In genomic region chr9:31606936-31607335, GRCm38 (mm10) we compare ENCODE assay signal across 25 mouse cellular contexts.
"Had no signal": no experiment of that assay in that cellular context is flagged by ENCODE, and none has a peak within 500 bp of the region (broad histone marks: within the 10 kb centered on the region; RNA-seq: fewer than 3 reads in every experiment).

No protein-coding gene starts in this region.

- H3K36me3 ChIP-seq: hindbrain, embryonic 10.5 days; hindbrain, embryonic 12.5 days; limb, embryonic 12.5 days; liver, embryonic 13.5 days had no signal

- ATAC-seq: forebrain, embryonic 16.5 days; hindbrain, embryonic 16.5 days; inflammation-experienced regulatory T-cells, adult 6 months; intestine, postnatal 0 days had no signal

- H3K27ac ChIP-seq: gastrocnemius, adult 2 months; heart, adult 2 months; hindbrain, embryonic 10.5 days; hindbrain, embryonic 12.5 days; hindbrain, embryonic 14.5 days; limb, embryonic 12.5 days; liver, embryonic 13.5 days had no signal

- H3K9ac ChIP-seq: hindbrain, embryonic 12.5 days; hindbrain, embryonic 14.5 days; limb, embryonic 12.5 days; liver, embryonic 13.5 days had no signal

- H3K4me2 ChIP-seq: hindbrain, embryonic 12.5 days; hindbrain, embryonic 14.5 days; limb, embryonic 12.5 days; liver, embryonic 11.5 days; liver, embryonic 13.5 days had no signal

- H3K27me3 ChIP-seq: hindbrain, embryonic 12.5 days; limb, embryonic 12.5 days; liver, embryonic 13.5 days had no signal

- H3K4me1 ChIP-seq: hindbrain, embryonic 12.5 days; liver, embryonic 13.5 days had no signal

- DNase-seq: gastrocnemius, adult 2 months; gastrocnemius, postnatal 10 days; gastrocnemius, postnatal 25 days; heart, adult 2 months; heart, postnatal 10 days; heart, postnatal 4 days; kidney, adult 18-20 months; kidney, adult 8-10 months; kidney, postnatal 10 days; kidney, postnatal 25 days; kidney, postnatal 4 days; layer of hippocampus, adult 9-11 months; layer of hippocampus, postnatal 36 days; left cerebral cortex, postnatal 4 days; liver; liver, embryonic 13.5 days had no signal

- H3K4me3 ChIP-seq: gastrocnemius, adult 2 months; heart, adult 2 months; hindbrain, embryonic 10.5 days; hindbrain, embryonic 12.5 days; limb, embryonic 12.5 days; liver, embryonic 13.5 days had no signal

- H3K9me3 ChIP-seq: hindbrain, embryonic 10.5 days; hindbrain, embryonic 12.5 days; limb, embryonic 12.5 days; liver, embryonic 13.5 days had no signal
